Mouse (Mus musculus): ENCODE data around the gene Slc2a9.

Gene Slc2a9

GRCm38 (mm10) chr5:38502992-38503391 is at the start of gene Slc2a9:
TSS of gene Slc2a9 (minus strand) at chr5:38503143.
- no peak for DNase-seq (ENCODE audit: low read depth)

- DNase-seq (ENCODE audit: low read depth) = no peak
Observed at GRCm38 (mm10) chr5:38552615-38553014, 49.7 kb upstream of the Slc2a9 start.

GRCm38 (mm10) chr5:38550221-38550768 is 47.4 kb upstream of the Slc2a9 start:
- peak; percentile 65 for DNase-seq (ENCODE audit: low read depth)

- DNase-seq (ENCODE audit: low read depth) = peak; percentile 72
Observed at GRCm38 (mm10) chr5:38549461-38549909, 46.5 kb upstream of the Slc2a9 start.

- DNase-seq (ENCODE audit: low read depth) = peak; percentile 30
Observed at GRCm38 (mm10) chr5:38547375-38547774, 44.4 kb upstream of the Slc2a9 start.

GRCm38 (mm10) chr5:38544423-38545415 is 41.8 kb upstream of the Slc2a9 start:
- peak; percentile 89 for DNase-seq (ENCODE audit: low read depth)

GRCm38 (mm10) chr5:38543496-38544217 is 40.7 kb upstream of the Slc2a9 start:
- peak; percentile 33 for DNase-seq (ENCODE audit: low read depth)

- no peak for DNase-seq (ENCODE audit: low read depth)
Observed at GRCm38 (mm10) chr5:38541728-38542127, 38.8 kb upstream of the Slc2a9 start.

GRCm38 (mm10) chr5:38540898-38541297 is 38.0 kb upstream of the Slc2a9 start:
- DNase-seq (ENCODE audit: low read depth) = no peak

GRCm38 (mm10) chr5:38538508-38538907 is 35.6 kb upstream of the Slc2a9 start:
- no peak for DNase-seq (ENCODE audit: low read depth)

GRCm38 (mm10) chr5:38537845-38538244 is 34.9 kb upstream of the Slc2a9 start:
- DNase-seq (ENCODE audit: low read depth) = no peak

- DNase-seq (ENCODE audit: low read depth) = no peak
Observed at GRCm38 (mm10) chr5:38536822-38537221, 33.9 kb upstream of the Slc2a9 start.

GRCm38 (mm10) chr5:38532084-38532483 is 29.1 kb upstream of the Slc2a9 start:
- no peak for DNase-seq (ENCODE audit: low read depth)

GRCm38 (mm10) chr5:38529724-38530428 is 26.9 kb upstream of the Slc2a9 start:
- DNase-seq (ENCODE audit: low read depth) = peak; percentile 41

- DNase-seq (ENCODE audit: low read depth) = no peak
Observed at GRCm38 (mm10) chr5:38522977-38523376, 20.0 kb upstream of the Slc2a9 start.

- DNase-seq (ENCODE audit: low read depth) = no peak
Observed at GRCm38 (mm10) chr5:38520838-38521237, 17.9 kb upstream of the Slc2a9 start.

GRCm38 (mm10) chr5:38516267-38516666 is 13.3 kb upstream of the Slc2a9 start:
- peak; percentile 38 for DNase-seq (ENCODE audit: low read depth)

GRCm38 (mm10) chr5:38512991-38513390 is 10.0 kb upstream of the Slc2a9 start:
- DNase-seq (ENCODE audit: low read depth) = no peak

- DNase-seq (ENCODE audit: low read depth) = no peak
Observed at GRCm38 (mm10) chr5:38509568-38509967, 6.6 kb upstream of the Slc2a9 start.

- no peak for DNase-seq (ENCODE audit: low read depth)
Observed at GRCm38 (mm10) chr5:38505435-38505765, 2.5 kb upstream of the Slc2a9 start.

GRCm38 (mm10) chr5:38504747-38505434 is 1.9 kb upstream of the Slc2a9 start:
- DNase-seq (ENCODE audit: low read depth) = peak; percentile 17

Measured in NIH3T3 (cell line).